8 mouse cellular contexts compared by ENCODE assay signal in genomic region chr5:151650700-151651410, GRCm38 (mm10). TPM values are rescaled to one million over a fixed set of nuclear protein-coding genes. Genes with fewer than 3 reads are reported as not detected.
A peak's percentile ranks its signal among the peaks of the same experiment; 100 is the strongest.
DNase-seq lines count a peak whose midpoint lies in the region; ATAC-seq and TF ChIP-seq lines count a peak whose summit lies in the region.

Gene Rfc3, minus strand, starts transcription at chr5:151651242.

- no peaks in the 10 kb centered on the region for H3K9me3 ChIP-seq in heart, embryonic 12.5 days (replicated peaks)
- H3K9me3 ChIP-seq in kidney, postnatal 0 days (replicated peaks; ENCODE audit: low read length), result no peaks in the 10 kb centered on the region
- H3K9me3 ChIP-seq in liver, embryonic 11.5 days (ENCODE audit: control insufficient read depth, low read length), result no peaks in the 10 kb centered on the region
- no peaks in the 10 kb centered on the region for H3K9me3 ChIP-seq in stomach, embryonic 14.5 days (ENCODE audit: control insufficient read depth, low read depth, low read length)

- peak within 1 kb of the TSS; percentile 89 for H3K27ac ChIP-seq in heart, embryonic 12.5 days (ENCODE audit: poor library complexity, severe bottlenecking)
- H3K27ac ChIP-seq in kidney, postnatal 0 days, result peak within 1 kb of the TSS; percentile 82
- peak within 1 kb of the TSS; percentile 66; the same call in 1 of the 2 replicates for H3K27ac ChIP-seq in liver, embryonic 11.5 days (ENCODE audit: low read depth, low read length)
- peak within 1 kb of the TSS; percentile 68; the same call in 1 of the 2 replicates for H3K27ac ChIP-seq in stomach, embryonic 14.5 days (ENCODE audit: low read length)

- peak; percentile 94 for DNase-seq in CD4-positive helper T cell, adult 2 months (ENCODE audit: low read depth, low spot score)
- peak; percentile 86 for DNase-seq in brain, embryonic 18.5 days (ENCODE audit: low read depth, low spot score)
- DNase-seq in kidney, postnatal 0 days (ENCODE audit: low spot score), result peak; percentile 97
- DNase-seq in liver, embryonic 11.5 days (ENCODE audit: low spot score), result peak; percentile 98
- DNase-seq in naive thymus-derived CD4-positive, alpha-beta T cell, adult 2 months (ENCODE audit: low read depth), result peak; percentile 95

- no peaks in the 10 kb centered on the region for H3K27me3 ChIP-seq in heart, embryonic 12.5 days (replicated peaks)
- no peaks in the 10 kb centered on the region for H3K27me3 ChIP-seq in kidney, postnatal 0 days (ENCODE audit: insufficient read depth, low read length)
- H3K27me3 ChIP-seq in liver, embryonic 11.5 days (replicated peaks; ENCODE audit: control insufficient read depth, insufficient read depth, low read length), result no peaks in the 10 kb centered on the region
- no peaks in the 10 kb centered on the region for H3K27me3 ChIP-seq in stomach, embryonic 14.5 days (ENCODE audit: control insufficient read depth, insufficient read depth, low read length)

- peaks cover 4% of the 10 kb centered on the region for H3K4me1 ChIP-seq in heart, embryonic 12.5 days (replicated peaks)
- no peaks in the 10 kb centered on the region for H3K4me1 ChIP-seq in kidney, postnatal 0 days (replicated peaks; ENCODE audit: insufficient read depth, low read length)
- no peaks in the 10 kb centered on the region; the same call in 1 of the 2 replicates for H3K4me1 ChIP-seq in liver, embryonic 11.5 days (replicated peaks; ENCODE audit: control insufficient read depth, insufficient read depth, low read length)
- H3K4me1 ChIP-seq in stomach, embryonic 14.5 days (ENCODE audit: control insufficient read depth, insufficient read depth, low read length), result peaks cover 3% of the 10 kb centered on the region; the same call in 1 of the 2 replicates

- H3K4me3 ChIP-seq in heart, embryonic 12.5 days, result peak within 1 kb of the TSS; percentile 91
- peak within 1 kb of the TSS; percentile 62 for H3K4me3 ChIP-seq in kidney, postnatal 0 days (replicated peaks; ENCODE audit: low read depth, low read length)
- peak within 1 kb of the TSS; percentile 79 for H3K4me3 ChIP-seq in liver, embryonic 11.5 days (ENCODE audit: low read depth, low read length)
- H3K4me3 ChIP-seq in stomach, embryonic 14.5 days (ENCODE audit: low read depth, low read length), result peak within 1 kb of the TSS; percentile 53

- peak within 1 kb of the TSS; percentile 79 for H3K4me2 ChIP-seq in heart, embryonic 12.5 days
- peak within 1 kb of the TSS; percentile 64 for H3K4me2 ChIP-seq in kidney, postnatal 0 days (ENCODE audit: low read length)
- peak within 1 kb of the TSS; percentile 82 for H3K4me2 ChIP-seq in liver, embryonic 11.5 days
- peak within 1 kb of the TSS; percentile 75 for H3K4me2 ChIP-seq in stomach, embryonic 14.5 days (replicated peaks; ENCODE audit: low read depth, low read length)

- 1% methylated on average over 39 of the region's 42 CpGs for WGBS in heart, embryonic 12.5 days
- under 1% methylated on average over 42 of the region's 42 CpGs for WGBS in kidney, postnatal 0 days
- under 1% methylated on average over 39 of the region's 42 CpGs for WGBS in liver, embryonic 11.5 days
- under 1% methylated on average over 41 of the region's 42 CpGs for whole genome bisulfite sequencing in stomach, embryonic 14.5 days

- TF ChIP-seq CTCF in kidney, postnatal 0 days (IDR thresholded peaks at IDR 0.05; ENCODE audit: low read depth), result peak; percentile 82

- ATAC-seq in erythroid progenitor cell, adult 5-6 weeks (replicated peaks; ENCODE audit: low FRiP score, poor library complexity, severe bottlenecking), result peak; percentile 99
- ATAC-seq in heart, embryonic 12.5 days (ENCODE audit: insufficient number of reproducible peaks, low FRiP score), result peak; percentile 99
- peak; percentile 99 for ATAC-seq in kidney, postnatal 0 days (replicated peaks; ENCODE audit: low FRiP score, low read depth)
- ATAC-seq in liver, embryonic 11.5 days (replicated peaks; ENCODE audit: low FRiP score), result peak; percentile 99
- peak; percentile 97 for ATAC-seq in stomach, embryonic 14.5 days (ENCODE audit: insufficient number of reproducible peaks, insufficient read depth, low FRiP score, low read depth)

- H3K9ac ChIP-seq in heart, embryonic 12.5 days, result peak within 1 kb of the TSS; percentile 85
- H3K9ac ChIP-seq in kidney, postnatal 0 days (ENCODE audit: low read depth, low read length), result peak within 1 kb of the TSS; percentile 68
- H3K9ac ChIP-seq in liver, embryonic 11.5 days (ENCODE audit: low read depth, low read length), result peak within 1 kb of the TSS; percentile 77
- H3K9ac ChIP-seq in stomach, embryonic 14.5 days (replicated peaks; ENCODE audit: low read depth, low read length), result peak within 1 kb of the TSS; percentile 53; the same call in 1 of the 2 replicates

- peaks cover 31% of the 10 kb centered on the region for H3K36me3 ChIP-seq in heart, embryonic 12.5 days
- peaks cover 20% of the 10 kb centered on the region; the same call in 1 of the 2 replicates for H3K36me3 ChIP-seq in kidney, postnatal 0 days (ENCODE audit: insufficient read depth, low read length)
- peaks cover 18% of the 10 kb centered on the region for H3K36me3 ChIP-seq in liver, embryonic 11.5 days (ENCODE audit: control insufficient read depth, insufficient read depth, low read length)
- peaks cover 31% of the 10 kb centered on the region for H3K36me3 ChIP-seq in stomach, embryonic 14.5 days (ENCODE audit: control insufficient read depth, insufficient read depth, low read length)

RNA-seq across cellular contexts. Expression of gene Rfc3, which starts in this region (rescaled TPM):
- 64.9 and 83.8 TPM in 2 replicates for total RNA-seq in erythroid progenitor cell, adult 5-6 weeks (2015; ENCODE audit: low replicate concordance)
- total RNA-seq in erythroid progenitor cell, adult 5-6 weeks (2017; ENCODE audit: low replicate concordance), result 20.4 and 32.7 TPM in 2 replicates
- polyA plus RNA-seq in heart, embryonic 12.5 days (2016; fragmentation: Nextera tagmentation; extraction: Ambion mirVana), result 57.0 and 59.4 TPM in 2 replicates
- 66.8 and 75.9 TPM in 2 replicates for polyA plus RNA-seq in kidney, postnatal 0 days (2015; fragmentation: Nextera tagmentation; extraction: Ambion mirVana)
- polyA plus RNA-seq in liver, embryonic 11.5 days (2014; fragmentation: Nextera tagmentation; extraction: Ambion mirVana), result 101 and 103 TPM in 2 replicates
- 92.9 and 104 TPM in 2 replicates for polyA plus RNA-seq in stomach, embryonic 14.5 days (2014; fragmentation: Nextera tagmentation; extraction: Ambion mirVana)

Comparison
In these comparisons a context has a peak if more than half of its experiments do, and no peak if none do; other contexts are left out.
1. Peak in every context shown above with its lines: DNase-seq, ATAC-seq, H3K4me3 ChIP-seq and H3K27ac ChIP-seq.